Mouse (Mus musculus): ENCODE measurements around the gene Gm49388. TPM values are rescaled to one million over a fixed set of nuclear protein-coding genes. Genes with fewer than 3 reads are reported as not detected.

Gene Gm49388
- total RNA-seq (2023) = 1 to 10 TPM in 1 of 2 experiments, not detected in 1; 1.4 TPM

DNA sequence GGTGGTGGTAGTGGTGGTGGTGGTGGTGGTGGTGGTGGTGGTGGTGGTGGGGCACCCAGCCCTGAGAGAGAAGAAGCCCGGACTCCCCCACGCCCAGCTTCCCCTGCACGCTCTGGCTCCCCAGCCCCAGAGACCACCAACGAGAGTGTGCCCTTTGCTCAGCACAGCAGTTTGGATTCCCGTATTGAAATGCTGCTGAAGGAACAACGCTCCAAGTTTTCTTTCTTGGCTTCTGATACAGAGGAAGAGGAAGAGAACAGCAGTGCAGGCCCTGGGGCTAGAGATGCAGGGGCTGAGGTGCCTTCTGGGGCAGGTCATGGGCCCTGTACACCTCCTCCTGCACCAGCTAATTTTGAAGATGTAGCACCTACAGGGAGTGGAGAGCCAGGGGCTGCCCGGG, at the start of gene Gm49388:
Gm49388 (plus strand) TSS at position 301 of the 400 bp plus-strand sequence.

DNA sequence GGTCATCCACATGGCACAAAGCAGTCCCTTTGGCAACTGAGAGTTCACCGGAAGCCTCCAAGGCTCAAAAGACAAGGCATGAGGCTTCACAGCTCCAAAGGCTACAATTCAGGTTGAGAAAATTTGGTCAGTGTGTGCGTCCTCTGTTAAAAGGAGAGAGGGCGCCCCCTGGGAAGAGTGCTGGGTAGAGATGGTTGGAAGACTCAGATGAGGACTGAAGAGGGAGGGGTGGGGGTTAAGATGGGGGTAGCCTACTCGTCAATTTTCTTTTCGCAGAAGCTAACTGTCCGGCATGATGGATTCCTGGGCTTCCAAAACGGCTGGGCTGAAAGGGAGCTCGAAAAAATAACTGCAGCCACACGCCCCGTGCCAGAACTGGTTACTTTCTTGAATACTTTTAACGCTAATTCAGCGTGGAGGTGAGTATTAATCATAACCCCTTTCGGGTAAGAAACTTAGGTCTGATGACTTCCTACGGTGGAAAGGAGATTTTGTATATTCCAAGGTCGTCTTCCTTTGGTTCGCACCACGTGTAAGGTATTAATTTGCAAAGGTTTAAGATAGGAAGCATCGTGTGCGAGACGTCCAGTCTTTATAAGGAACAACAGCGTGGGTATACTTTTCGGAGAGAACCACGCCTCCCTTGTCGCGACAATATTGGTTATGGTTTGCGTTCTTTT, 40.9 kb upstream of the Gm49388 start, which contains the start of gene Fbxl19:
Fbxl19 (plus strand) TSS at position 178 of the 680 bp plus-strand sequence.

DNA sequence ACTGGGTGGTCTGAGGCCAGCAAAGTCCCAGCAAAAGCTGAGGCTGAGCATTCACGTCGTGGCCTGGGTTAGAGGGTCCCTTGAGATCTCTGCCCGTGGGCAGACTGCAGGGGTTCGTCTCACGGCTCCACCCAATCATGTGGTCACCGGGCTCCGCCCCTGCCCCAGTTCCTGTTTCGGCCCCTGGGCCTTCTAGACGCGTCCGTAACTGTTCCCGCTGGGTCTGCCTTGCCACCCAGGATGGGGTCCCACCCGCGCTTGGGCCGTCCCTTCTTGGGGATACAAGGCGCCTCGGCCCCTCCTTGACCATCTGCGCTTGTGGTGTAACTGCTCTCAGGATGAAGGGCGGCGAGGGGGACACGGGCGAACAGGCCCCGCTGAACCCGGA, 15.8 kb upstream of the Gm49388 start, which contains the start of gene Orai3:
Orai3 (plus strand) TSS at position 165 of the 388 bp plus-strand sequence.

DNA sequence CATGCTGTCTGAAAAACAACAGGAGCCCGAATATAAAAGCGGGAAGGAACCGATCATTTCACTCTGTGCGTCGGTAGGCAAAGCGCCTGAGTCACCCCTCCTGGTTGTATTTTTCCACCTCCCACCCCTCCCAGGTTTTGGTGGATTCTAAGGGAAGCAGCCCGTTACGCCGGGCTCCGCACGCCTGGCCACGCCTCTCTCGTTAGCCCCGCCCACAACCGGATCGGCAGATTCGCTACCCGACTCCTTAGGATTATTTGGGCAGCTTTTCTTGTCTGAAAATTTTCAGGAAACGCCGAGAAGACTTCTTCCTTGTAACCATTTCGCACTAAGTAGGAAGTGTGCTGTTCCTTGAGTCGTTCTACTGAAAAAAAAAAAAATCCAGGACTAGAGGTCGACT, 9.0 kb upstream of the Gm49388 start, which contains the start of gene Setd1a:
Setd1a (plus strand) TSS at position 245 of the 400 bp plus-strand sequence.

DNA sequence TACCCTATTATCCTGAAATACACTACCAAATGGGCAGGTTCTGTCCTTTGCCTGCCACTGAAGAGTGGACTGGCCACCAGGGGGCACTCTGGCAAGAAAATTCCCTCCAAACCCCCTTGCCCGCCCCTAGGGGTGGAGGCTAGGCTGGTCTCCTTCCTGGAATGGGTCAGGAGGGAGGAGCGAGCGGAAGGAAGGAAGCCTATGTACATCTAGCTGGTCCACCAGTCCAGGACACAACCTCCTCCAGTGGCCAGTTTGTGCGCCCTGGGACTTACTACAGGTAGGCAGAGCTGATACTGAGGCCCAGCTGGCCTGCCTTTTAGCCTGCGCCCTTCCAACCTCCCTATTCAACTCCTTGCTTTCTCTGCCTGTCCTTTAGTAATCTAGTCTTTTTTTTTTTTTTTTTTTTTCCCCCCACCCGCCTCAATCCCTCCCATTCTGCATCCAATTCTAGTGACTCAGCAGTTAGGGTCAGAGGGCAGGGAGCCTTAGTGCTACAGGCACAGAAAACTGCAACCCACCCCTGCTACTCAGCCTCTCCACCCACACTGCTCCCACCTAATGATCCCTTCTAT, 15.1 kb downstream of the Gm49388 start, which contains the start of gene Hsd3b7:
Hsd3b7 (plus strand) TSS at position 170 of the 575 bp plus-strand sequence.

DNA sequence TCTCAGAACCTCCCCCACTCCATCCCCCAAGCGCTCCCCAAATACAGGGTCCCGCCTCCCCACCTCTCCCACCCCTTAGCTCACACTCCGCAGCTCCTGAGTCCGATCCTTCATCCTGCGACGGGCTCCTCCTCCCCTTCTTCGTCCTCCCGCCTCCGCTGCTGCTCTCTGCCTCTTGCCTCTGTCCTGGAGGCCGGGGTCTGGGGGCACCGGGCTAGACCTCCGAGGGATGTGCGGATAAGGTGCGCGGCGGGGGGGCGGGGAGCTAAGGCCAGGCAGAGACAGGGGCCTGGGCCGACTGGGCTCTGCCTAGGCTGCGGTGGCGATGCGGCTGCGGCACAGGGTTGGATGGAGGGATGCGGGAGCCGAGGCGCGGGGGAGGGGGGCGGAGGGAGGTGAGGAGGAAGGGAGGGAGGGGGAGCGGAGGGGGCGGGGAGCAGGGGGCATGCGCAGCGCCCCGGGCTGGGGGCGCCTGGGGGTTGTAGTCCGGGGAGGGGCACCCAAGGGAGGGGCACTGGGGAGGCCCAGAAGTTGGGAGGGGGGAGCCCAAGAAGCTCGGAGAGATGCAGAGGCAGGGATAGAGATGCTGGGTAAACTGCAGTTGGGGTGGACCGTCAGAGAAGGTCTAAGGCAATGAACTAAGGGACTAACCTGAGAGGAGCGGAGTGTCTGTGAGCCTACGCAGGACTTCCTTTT, 38.9 kb downstream of the Gm49388 start, which contains the start of the genes Stx4a and Stx1b:
Stx4a (plus strand) TSS at position 119 of the 696 bp plus-strand sequence.
Stx1b (minus strand) TSS at position 374 of the 696 bp plus-strand sequence.

Other genes starting within 250 kb of the Gm49388 start
- not detected for gene Tmem265, start 224.2 kb upstream of the Gm49388 start, total RNA-seq (2023)
- gene Phkg2, start 212.3 kb upstream of the Gm49388 start, total RNA-seq (2023) = 10 to 100 TPM; 80.4 to 86.3 TPM
- gene Ccdc189, start 197.0 kb upstream of the Gm49388 start, total RNA-seq (2023) = 10 to 100 TPM; 14.8 to 25.9 TPM
- 100 to 1,000 TPM; 149 to 150 TPM for gene Rnf40, start 196.8 kb upstream of the Gm49388 start, total RNA-seq (2023)
- 1 to 10 TPM; 3.2 to 4.7 TPM for gene Zfp629, start 169.8 kb upstream of the Gm49388 start, total RNA-seq (2023)
- gene Bcl7c, start 76.7 kb upstream of the Gm49388 start, total RNA-seq (2023) = 10 to 100 TPM; 30.6 to 36.2 TPM
- gene Ctf1, start 72.9 kb upstream of the Gm49388 start, total RNA-seq (2023) = not detected
- not detected for gene Ctf2, start 53.4 kb upstream of the Gm49388 start, total RNA-seq (2023)
- 1 to 10 TPM; 6.9 to 7.8 TPM for gene Fbxl19, start 41.1 kb upstream of the Gm49388 start, total RNA-seq (2023)
- gene Orai3, start 15.8 kb upstream of the Gm49388 start, total RNA-seq (2023) = 10 to 100 TPM; 24.9 to 29.0 TPM
- 10 to 100 TPM; 32.0 to 36.0 TPM for gene Setd1a, start 8.9 kb upstream of the Gm49388 start, total RNA-seq (2023)
- gene Hsd3b7, start 15.0 kb downstream of the Gm49388 start, total RNA-seq (2023) = 10 to 100 TPM; 12.2 to 15.5 TPM
- 10 to 100 TPM; 62.6 to 67.6 TPM for gene Stx4a, start 38.7 kb downstream of the Gm49388 start, total RNA-seq (2023)
- under 1 TPM in 1 of 2 experiments, not detected in 1; 0.07 TPM for gene Stx1b, start 38.9 kb downstream of the Gm49388 start, total RNA-seq (2023)
- gene Zfp646, start 90.6 kb downstream of the Gm49388 start, total RNA-seq (2023) = 10 to 100 TPM; 38.2 to 43.4 TPM
- 1 to 10 TPM; 6.5 to 7.0 TPM for gene Zfp668, start 91.2 kb downstream of the Gm49388 start, total RNA-seq (2023)
- under 1 TPM; 0.20 to 0.24 TPM for gene Prss53, start 105.4 kb downstream of the Gm49388 start, total RNA-seq (2023)
- gene Gm21974, start 109.8 kb downstream of the Gm49388 start, total RNA-seq (2023) = not detected
- gene Vkorc1, start 110.0 kb downstream of the Gm49388 start, total RNA-seq (2023) = 10 to 100 TPM in 1 of 2 experiments, 1 to 10 TPM in 1; 8.8 to 11.9 TPM
- 10 to 100 TPM; 34.8 to 38.6 TPM for gene Bckdk, start 118.5 kb downstream of the Gm49388 start, total RNA-seq (2023)
- 10 to 100 TPM; 17.9 to 18.5 TPM for gene Kat8, start 126.9 kb downstream of the Gm49388 start, total RNA-seq (2023)
- not detected for gene Prss8, start 144.5 kb downstream of the Gm49388 start, total RNA-seq (2023)
- under 1 TPM in 1 of 2 experiments, not detected in 1; 0.57 TPM for gene Prss36, start 161.1 kb downstream of the Gm49388 start, total RNA-seq (2023)
- gene Fus, start 181.8 kb downstream of the Gm49388 start, total RNA-seq (2023) = 100 to 1,000 TPM; 337 to 395 TPM
- 10 to 100 TPM; 57.7 to 66.8 TPM for gene Pycard, start 208.3 kb downstream of the Gm49388 start, total RNA-seq (2023)
- gene Trim72, start 218.3 kb downstream of the Gm49388 start, total RNA-seq (2023) = under 1 TPM; 0.31 to 0.75 TPM

Measured in neutrophil, adult 83 days (primary cell).